Mouse (Mus musculus): ENCODE measurements around the gene Flot1. TPM values are rescaled to one million over a fixed set of nuclear protein-coding genes. Genes with fewer than 3 reads are reported as not detected.
"Not testable (repeated sequence)": the region's sequence is repeated elsewhere in the genome, so short reads cannot be mapped to it uniquely, and the experiment has no call there.

Gene Flot1
- polyA plus RNA-seq, 1 experiment, result 61.2 TPM

GRCm38 (mm10) chr17:35837487-35837886 lies 14.5 kb downstream of the Flot1 start:
- no peaks in the 10 kb centered on the region; the same call in 1 of the 2 replicates for H3K4me1 ChIP-seq (ENCODE audit: control insufficient read depth, insufficient read depth, insufficient read length, low read length)
- peak overlapping the region; percentile 91 for H3K4me3 ChIP-seq (ENCODE audit: insufficient read depth, low read depth, low read length)
- H3K27ac ChIP-seq (replicated peaks; ENCODE audit: low read depth, low read length), result peak overlapping the region; percentile 88

DNA sequence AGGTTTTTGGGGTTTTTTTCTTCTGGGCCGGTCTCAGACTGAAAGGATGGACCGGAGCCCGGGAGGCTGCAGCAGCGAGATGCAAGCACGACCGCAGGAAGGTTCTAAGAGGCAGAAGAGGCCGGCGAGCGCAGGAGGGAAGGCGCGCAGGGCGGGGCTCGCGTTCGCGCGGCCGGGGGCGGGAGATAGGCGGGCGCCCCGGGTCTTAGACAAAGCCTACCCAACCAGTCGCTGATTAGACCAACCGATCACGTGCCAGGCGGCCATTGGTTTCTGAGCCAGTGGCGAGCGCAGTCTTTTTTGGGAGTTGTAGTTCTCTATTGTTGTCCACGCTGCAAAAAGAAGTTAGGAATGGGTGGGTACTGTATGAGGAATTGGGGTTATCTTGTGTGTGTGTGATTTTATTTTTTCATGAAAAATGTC lies 15.1 kb downstream of the Flot1 start, which contains the start of gene Tubb5:
Tubb5 (minus strand) TSS at position 185 of the 423 bp plus-strand sequence.
- H3K4me3 ChIP-seq (ENCODE audit: insufficient read depth, low read depth, low read length), result peak within 1 kb of the TSS; percentile 91
- H3K4me1 ChIP-seq (ENCODE audit: control insufficient read depth, insufficient read depth, insufficient read length, low read length), result no peaks in the 10 kb centered on the region; the same call in 1 of the 2 replicates
- H3K27ac ChIP-seq (replicated peaks; ENCODE audit: low read depth, low read length), result peak within 1 kb of the TSS; percentile 88

- no peaks in the 10 kb centered on the region; the same call in 1 of the 2 replicates for H3K4me1 ChIP-seq (ENCODE audit: control insufficient read depth, insufficient read depth, insufficient read length, low read length)
- H3K27ac ChIP-seq (replicated peaks; ENCODE audit: low read depth, low read length), result 0 out of 2 replicates have a peak overlapping the region, but pooled peaks have one; percentile 33
- peak overlapping the region; percentile 15; the same call in 1 of the 2 replicates for H3K4me3 ChIP-seq (ENCODE audit: insufficient read depth, low read depth, low read length)
Observed at GRCm38 (mm10) chr17:35838570-35838969, 15.5 kb downstream of the Flot1 start.

DNA sequence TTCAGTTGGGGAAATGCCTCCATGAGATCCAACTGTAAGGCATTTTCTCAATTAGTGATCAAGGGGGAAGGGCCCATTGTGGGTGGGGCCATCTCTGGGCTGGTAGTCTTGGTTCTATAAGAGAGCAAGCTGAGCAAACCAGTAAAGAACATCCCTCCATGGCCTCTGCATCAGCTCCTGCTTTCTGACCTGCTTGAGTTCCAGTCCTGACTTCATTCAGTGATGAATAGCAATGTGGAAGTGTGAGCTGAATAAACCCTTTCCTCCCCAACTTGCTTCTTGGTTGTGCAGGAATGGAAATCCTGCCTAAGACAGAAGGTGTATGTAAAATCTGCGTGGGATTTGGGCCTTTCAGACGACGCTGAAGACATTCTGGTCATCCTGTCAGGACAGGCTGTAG lies 16.0 kb downstream of the Flot1 start:
- H3K27ac ChIP-seq (replicated peaks; ENCODE audit: low read depth, low read length); H3K4me3 ChIP-seq (ENCODE audit: insufficient read depth, low read depth, low read length); H3K4me1 ChIP-seq (ENCODE audit: control insufficient read depth, insufficient read depth, insufficient read length, low read length): not testable (repeated sequence)

DNA sequence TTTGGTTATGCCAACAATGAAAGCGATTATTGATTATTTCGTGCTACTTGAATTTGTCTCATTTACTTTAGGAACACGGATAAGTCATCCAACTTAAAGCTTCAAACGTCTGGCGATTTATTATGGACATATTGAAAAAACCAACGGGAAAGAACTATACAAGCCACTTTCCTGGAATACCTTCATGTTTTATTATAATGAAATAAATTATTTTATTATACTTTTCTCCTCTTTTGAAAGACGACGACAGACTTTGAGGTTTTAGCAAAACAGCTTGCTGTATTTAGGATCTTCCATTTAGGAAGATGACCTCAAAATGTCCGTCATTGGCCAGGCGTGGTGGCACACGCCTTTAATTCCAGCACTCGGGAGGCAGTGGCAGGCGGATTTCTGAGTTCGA lies 17.5 kb downstream of the Flot1 start:
- Histone ChIP-seq H3K4me1 (ENCODE audit: control insufficient read depth, insufficient read depth, insufficient read length, low read length) (no peaks in the 10 kb centered on the region), H3K4me3 (ENCODE audit: insufficient read depth, low read depth, low read length) (peak overlapping the region; percentile 50), H3K27ac (replicated peaks; ENCODE audit: low read depth, low read length) (0 out of 2 replicates have a peak overlapping the region, but pooled peaks have one; percentile 67)

DNA sequence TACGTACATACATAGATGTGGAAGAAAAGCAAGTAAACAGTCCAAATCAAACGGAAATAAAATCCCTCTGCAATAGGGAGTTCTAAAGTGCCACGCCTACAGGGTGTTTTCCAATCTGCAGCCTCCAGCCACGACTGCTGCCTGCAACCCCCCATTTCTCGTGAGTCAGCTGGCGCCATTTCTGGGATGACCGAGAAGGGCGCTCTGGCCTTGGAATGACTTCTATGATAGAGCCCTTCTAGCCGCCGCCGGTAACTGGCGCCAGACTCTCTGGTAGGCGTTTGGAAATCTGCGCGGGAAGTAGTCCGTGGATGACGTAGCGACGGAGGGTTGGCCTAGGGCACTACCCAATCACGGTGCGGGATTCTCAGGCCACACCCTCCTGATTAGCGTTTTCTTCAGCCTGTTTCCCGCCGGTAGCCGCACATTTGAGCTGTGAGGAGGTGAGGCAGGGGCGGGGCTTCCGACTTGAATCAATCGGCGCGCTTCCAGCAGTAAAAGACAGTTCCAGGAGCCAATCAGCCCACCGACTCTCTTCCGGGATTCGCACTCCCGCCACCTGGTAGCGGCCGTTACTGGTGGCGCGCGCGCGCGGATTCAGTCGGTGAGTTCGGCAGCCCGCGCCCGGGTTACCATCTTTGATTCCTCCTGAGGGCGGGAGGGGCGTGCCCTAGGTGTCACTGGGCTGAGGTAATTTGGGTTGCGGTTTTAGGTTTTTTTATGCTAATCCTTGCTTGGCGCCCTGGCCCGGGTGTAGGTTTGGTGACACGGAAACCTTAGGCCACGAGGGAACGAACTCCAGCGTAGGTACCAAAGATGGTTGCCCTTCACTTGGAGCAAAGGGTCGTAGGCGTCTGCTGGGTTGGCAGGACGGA lies 18.3 kb downstream of the Flot1 start, which contains the start of gene Mdc1:
Mdc1 (plus strand) TSS at position 440 of the 875 bp plus-strand sequence.
- peak within 1 kb of the TSS; percentile 67 for H3K27ac ChIP-seq (replicated peaks; ENCODE audit: low read depth, low read length)
- peak within 1 kb of the TSS; percentile 71 for H3K4me3 ChIP-seq (ENCODE audit: insufficient read depth, low read depth, low read length)
- no peaks in the 10 kb centered on the region for H3K4me1 ChIP-seq (ENCODE audit: control insufficient read depth, insufficient read depth, insufficient read length, low read length)

GRCm38 (mm10) chr17:35842006-35842405 lies 19.0 kb downstream of the Flot1 start:
- Histone ChIP-seq H3K4me3 (ENCODE audit: insufficient read depth, low read depth, low read length) (peak overlapping the region; percentile 71), H3K4me1 (ENCODE audit: control insufficient read depth, insufficient read depth, insufficient read length, low read length) (no peaks in the 10 kb centered on the region), H3K27ac (replicated peaks; ENCODE audit: low read depth, low read length) (no peak overlapping the region)

- no peak overlapping the region for H3K4me3 ChIP-seq (ENCODE audit: insufficient read depth, low read depth, low read length)
- no peaks in the 10 kb centered on the region for H3K4me1 ChIP-seq (ENCODE audit: control insufficient read depth, insufficient read depth, insufficient read length, low read length)
- no peak overlapping the region for H3K27ac ChIP-seq (replicated peaks; ENCODE audit: low read depth, low read length)
Observed at GRCm38 (mm10) chr17:35843514-35843913, 20.5 kb downstream of the Flot1 start.

- H3K4me3 ChIP-seq (ENCODE audit: insufficient read depth, low read depth, low read length), result no peak overlapping the region
- no peaks in the 10 kb centered on the region for H3K4me1 ChIP-seq (ENCODE audit: control insufficient read depth, insufficient read depth, insufficient read length, low read length)
- no peak overlapping the region for H3K27ac ChIP-seq (replicated peaks; ENCODE audit: low read depth, low read length)
Observed at GRCm38 (mm10) chr17:35848112-35848511, 25.1 kb downstream of the Flot1 start.

DNA sequence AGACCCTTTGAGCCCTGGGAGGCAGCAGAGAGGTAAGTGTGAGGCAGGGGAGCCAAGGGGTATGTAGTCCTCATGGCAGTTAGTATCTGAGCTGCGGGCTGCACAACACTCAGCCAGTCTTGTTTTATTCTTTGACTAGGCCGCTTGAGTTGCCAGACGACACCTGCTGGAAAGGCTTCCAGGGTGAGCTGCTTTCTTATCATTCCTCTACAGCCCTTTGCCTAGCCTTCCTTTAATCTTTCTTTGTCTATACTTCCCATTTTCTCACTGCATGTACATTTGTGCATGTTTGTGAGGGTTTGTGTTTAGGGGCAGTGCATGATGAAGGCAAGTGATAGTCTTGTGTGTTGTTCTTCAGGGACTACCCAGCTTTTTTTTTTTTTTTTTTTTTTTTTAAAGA lies 27.9 kb downstream of the Flot1 start:
- Histone ChIP-seq H3K27ac (replicated peaks; ENCODE audit: low read depth, low read length) (no peak overlapping the region), H3K4me3 (ENCODE audit: insufficient read depth, low read depth, low read length) (no peak overlapping the region), H3K4me1 (ENCODE audit: control insufficient read depth, insufficient read depth, insufficient read length, low read length) (no peaks in the 10 kb centered on the region)

- Histone ChIP-seq H3K4me1 (ENCODE audit: control insufficient read depth, insufficient read depth, insufficient read length, low read length) (no peaks in the 10 kb centered on the region; the same call in 1 of the 2 replicates), H3K4me3 (ENCODE audit: insufficient read depth, low read depth, low read length) (no peak overlapping the region), H3K27ac (replicated peaks; ENCODE audit: low read depth, low read length) (no peak overlapping the region)
Observed at GRCm38 (mm10) chr17:35859371-35859770, 36.3 kb downstream of the Flot1 start.

- H3K4me1 ChIP-seq (ENCODE audit: control insufficient read depth, insufficient read depth, insufficient read length, low read length), result peaks cover under 1% of the 10 kb centered on the region; the same call in 1 of the 2 replicates
- no peak overlapping the region for H3K4me3 ChIP-seq (ENCODE audit: insufficient read depth, low read depth, low read length)
- H3K27ac ChIP-seq (replicated peaks; ENCODE audit: low read depth, low read length), result no peak overlapping the region
Observed at GRCm38 (mm10) chr17:35859835-35860234, 36.8 kb downstream of the Flot1 start.

DNA sequence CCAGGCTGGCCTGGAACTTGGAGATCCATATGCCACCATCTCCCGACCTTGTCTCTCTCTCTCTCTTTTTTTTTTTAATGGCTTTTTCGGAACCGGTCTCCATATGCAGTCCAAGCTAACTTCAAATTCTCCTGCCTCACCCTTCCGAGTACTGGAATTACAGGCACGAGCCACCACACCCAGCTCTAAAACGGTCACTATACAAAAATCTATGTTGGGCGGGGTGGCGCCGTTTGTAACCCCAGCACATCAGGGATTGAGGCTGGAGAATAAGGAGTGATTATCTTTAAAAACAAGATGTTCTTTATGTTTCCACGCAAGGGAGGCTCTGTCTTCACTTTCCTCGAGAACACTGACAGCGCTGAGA lies 37.8 kb downstream of the Flot1 start:
- H3K27ac ChIP-seq (replicated peaks; ENCODE audit: low read depth, low read length), result peak overlapping the region; percentile 62; the same call in 1 of the 2 replicates
- peaks cover 3% of the 10 kb centered on the region; the same call in 1 of the 2 replicates for H3K4me1 ChIP-seq (ENCODE audit: control insufficient read depth, insufficient read depth, insufficient read length, low read length)
- peak overlapping the region; percentile 54 for H3K4me3 ChIP-seq (ENCODE audit: insufficient read depth, low read depth, low read length)

DNA sequence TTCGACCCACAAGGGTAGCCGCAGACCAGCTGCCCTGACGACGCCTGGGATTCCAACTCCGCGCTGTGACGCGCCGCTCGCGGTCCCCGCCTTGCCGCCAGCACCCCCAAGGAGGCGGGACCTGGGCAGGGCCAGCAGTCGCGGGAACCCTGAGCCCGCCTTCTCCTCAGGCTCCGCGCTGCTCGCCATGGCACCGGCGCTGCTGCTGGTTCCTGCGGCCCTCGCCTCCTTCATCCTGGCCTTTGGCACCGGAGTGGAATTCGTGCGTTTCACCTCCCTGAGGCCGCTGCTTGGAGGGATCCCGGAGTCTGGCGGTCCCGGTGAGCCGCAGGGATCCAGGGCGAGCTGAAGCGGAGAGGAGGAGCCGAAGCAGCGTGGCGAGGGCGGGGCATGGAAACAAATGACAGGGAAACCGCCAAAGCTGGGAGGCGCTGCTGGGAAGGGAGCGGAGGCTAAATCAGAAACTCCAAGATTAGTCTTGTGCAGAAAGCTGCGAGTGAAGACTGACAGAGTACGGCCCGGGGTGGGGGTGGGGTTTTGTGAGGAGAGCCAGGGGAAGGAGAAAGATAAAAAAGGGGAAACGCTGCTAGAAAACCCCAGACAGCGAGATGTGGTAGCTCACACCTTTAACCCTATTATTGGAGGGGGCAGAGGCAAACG lies 38.3 kb downstream of the Flot1 start, which contains the start of gene Nrm:
Nrm (plus strand) TSS at position 121 of the 660 bp plus-strand sequence.
- H3K4me1 ChIP-seq (ENCODE audit: control insufficient read depth, insufficient read depth, insufficient read length, low read length), result peaks cover 3% of the 10 kb centered on the region; the same call in 1 of the 2 replicates
- peak within 1 kb of the TSS; percentile 83 for H3K4me3 ChIP-seq (ENCODE audit: insufficient read depth, low read depth, low read length)
- H3K27ac ChIP-seq (replicated peaks; ENCODE audit: low read depth, low read length), result peak within 1 kb of the TSS; percentile 62; the same call in 1 of the 2 replicates

DNA sequence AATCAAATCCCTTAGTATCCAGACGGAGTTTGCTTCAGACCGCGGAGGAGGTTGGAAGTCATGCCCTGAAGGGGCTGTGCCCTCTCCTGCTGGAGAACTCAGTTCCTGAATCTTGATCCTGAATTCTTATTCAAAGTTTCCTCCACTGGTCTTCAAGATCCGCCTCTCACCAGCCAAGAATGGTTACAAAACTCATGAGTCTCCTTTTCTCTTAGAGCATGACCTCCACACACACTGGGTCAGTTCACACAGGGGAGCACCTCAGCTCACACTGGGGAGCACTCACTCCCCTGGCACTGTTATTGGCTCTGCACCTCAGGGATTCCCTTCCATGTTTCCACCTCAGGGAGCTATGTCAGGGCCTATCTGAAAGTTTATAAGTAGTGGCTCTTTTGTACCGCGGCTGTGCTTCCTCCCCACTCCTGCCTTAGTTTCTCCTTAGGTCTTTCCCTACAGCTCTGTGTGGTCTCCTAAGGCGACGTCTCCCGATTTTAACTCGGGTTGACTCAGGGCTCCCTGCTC lies 41.9 kb downstream of the Flot1 start:
- Histone ChIP-seq H3K4me3 (ENCODE audit: insufficient read depth, low read depth, low read length) (peak overlapping the region; percentile 78), H3K27ac (replicated peaks; ENCODE audit: low read depth, low read length) (peak overlapping the region; percentile 99), H3K4me1 (ENCODE audit: control insufficient read depth, insufficient read depth, insufficient read length, low read length) (peaks cover 3% of the 10 kb centered on the region; the same call in 1 of the 2 replicates)

Data from brown adipose tissue, adult 24 weeks (tissue).